Mouse (Mus musculus): ENCODE data around the gene Sema7a. TPM values are rescaled to one million over a fixed set of nuclear protein-coding genes. Genes with fewer than 3 reads are reported as not detected.

The Sema7a gene
- total RNA-seq (2021), result 18.4 and 23.5 TPM in 2 replicates
- long read RNA-seq, experiment 1, result 0 reads
- long read RNA-seq, experiment 2, partial matches to known transcripts, result 1 of 3 reads
- long read RNA-seq, experiment 2, other reads (novel, unspliced or antisense), result 2 of 3 reads

DNA sequence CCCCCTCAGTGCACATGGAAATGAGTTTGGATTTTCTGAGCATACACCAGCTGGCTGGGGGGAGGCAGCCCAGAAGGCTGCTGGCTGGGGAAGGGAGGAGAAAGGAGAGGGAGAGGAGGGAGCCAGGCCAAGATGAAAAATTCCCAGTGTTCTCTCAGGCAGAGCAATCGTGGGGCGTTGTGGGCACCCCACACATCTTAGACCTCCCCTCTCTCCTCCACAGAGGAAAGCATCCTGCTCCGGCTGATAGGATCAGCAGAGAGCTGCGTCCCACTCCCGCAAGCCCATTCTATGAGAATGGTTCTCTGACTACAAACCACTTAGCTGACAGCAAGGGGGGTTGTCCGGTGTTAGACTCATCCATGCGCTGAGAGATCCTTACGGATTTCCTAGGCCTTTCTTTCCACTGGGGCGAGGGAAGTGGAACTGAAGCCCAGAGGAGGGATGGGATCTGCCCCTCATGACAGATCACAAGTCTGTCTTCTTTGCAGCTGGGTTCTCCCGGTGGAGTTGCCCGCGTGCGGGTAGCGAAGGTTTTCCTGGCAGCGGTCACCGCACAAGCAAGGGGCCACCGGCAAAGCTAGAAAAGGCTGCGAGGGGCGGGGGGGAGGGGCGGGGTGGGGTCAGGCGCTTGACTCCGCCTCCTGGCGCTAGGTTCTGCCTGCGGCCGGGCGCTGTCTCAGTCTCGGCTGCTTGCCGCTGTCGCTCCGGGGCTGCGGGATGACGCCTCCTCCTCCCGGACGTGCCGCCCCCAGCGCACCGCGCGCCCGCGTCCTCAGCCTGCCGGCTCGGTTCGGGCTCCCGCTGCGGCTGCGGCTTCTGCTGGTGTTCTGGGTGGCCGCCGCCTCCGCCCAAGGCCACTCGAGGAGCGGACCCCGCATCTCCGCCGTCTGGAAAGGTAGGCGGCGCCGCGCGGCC, at the start of gene Sema7a:
Gene Sema7a, plus strand, starts transcription at position 682 of the 918 bp plus-strand sequence.
- DNase-seq, result peak; percentile 87

- no peak for DNase-seq
Measured at GRCm38 (mm10) chr9:57900478-57900877, 39.4 kb upstream of the Sema7a start.

- DNase-seq, result no peak
Measured at GRCm38 (mm10) chr9:57901197-57901596, 38.7 kb upstream of the Sema7a start.

DNA sequence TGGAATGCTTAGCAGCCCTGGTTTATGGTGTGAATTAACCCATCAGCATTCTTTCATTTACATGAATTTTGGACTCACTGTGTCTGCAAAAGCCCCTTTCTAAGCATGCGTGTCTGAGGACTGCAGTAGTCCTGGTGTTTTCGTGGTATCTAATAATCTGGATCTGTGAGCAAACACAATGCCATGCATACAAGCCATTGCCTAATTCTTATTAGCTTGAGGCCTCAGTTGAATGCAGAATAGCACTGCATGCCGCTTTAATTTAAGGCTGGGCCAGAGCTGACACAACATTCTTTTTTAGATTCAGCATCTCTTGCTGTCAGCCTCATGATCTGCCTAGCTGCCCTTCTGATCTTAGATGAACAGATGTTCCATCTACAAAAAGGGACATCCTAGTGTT, 38.3 kb upstream of the Sema7a start:
- DNase-seq, result no peak

GRCm38 (mm10) chr9:57902132-57902531, 37.8 kb upstream of the Sema7a start:
- DNase-seq, result no peak

DNA sequence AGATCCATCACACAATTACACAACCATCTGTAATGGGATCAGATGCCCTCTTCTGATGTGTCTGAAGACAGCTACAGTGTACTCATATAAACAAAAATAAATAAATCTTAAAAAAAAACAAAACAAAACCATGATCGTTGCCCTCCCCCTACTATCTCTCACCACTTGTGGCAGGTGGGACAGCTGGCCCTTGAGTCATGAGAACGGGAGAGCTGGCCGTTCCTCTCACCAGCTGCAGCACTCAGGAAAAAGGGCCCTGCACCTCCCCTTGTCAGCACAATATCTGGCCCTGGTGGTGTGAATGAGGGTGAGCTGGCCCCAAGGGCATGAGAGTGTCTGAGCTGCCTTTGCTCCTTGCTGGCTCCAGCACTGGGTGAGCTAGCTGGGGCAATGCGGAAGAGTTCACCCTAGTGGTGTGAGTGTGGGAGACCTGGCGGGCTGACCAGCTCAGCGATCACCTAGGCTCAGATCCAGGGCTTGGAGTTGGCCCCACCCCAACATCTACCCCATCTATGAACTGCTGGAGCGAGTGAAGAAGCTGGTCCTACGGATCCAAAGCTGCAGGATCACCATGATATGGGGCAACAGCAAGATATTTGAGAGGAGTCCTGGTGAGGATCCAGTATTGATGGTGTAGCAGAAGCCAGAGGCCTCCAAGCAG, 36.2 kb upstream of the Sema7a start:
- no peak for DNase-seq

DNA sequence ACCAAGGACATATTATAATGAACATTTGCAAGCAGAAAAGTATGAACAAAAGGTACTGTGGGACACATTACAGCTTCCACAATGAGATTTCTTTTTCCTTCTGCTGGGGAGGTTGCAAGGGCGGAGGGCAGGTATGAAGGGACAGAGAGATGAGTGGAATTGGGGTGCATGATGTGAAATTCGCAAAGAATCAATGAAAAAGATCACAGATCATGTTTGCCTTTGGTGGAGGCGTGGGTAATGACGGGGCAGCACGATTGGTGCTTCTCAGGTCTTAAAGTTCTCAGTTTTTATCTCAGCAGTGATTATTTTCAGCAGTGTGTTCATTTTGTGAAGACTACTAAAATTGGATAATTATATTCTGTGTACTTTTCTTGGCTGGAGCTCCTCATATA, 35.7 kb upstream of the Sema7a start:
- no peak for DNase-seq

DNA sequence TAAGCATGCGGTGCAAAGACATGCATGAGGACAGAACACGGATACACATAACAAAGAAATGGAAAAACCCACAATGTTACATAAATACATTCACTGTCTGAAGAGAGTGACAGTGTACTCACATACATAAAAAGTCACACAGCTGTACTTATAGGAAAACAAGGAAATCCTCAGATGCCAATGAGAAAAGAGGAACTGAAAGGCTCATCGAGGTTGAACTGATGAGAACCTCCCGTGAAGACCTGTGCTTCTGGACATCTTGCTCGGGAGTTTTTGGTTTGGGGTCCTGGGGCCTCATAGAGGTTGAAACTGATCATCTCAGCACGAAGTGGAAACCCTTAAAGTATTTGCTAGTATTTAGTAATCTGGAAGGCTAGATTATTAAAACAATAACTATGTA, 32.7 kb upstream of the Sema7a start:
- DNase-seq, result no peak

GRCm38 (mm10) chr9:57910254-57911160, 29.4 kb upstream of the Sema7a start, which contains the start of gene Ubl7:
Ubl7 (plus strand) TSS chr9:57910979.
- peak; percentile 95 for DNase-seq

- DNase-seq, result peak; percentile 20
Measured at GRCm38 (mm10) chr9:57912571-57912970, 27.3 kb upstream of the Sema7a start.

GRCm38 (mm10) chr9:57921491-57922060, 18.3 kb upstream of the Sema7a start:
- DNase-seq, result no peak

GRCm38 (mm10) chr9:57922381-57922780, 17.5 kb upstream of the Sema7a start:
- no peak for DNase-seq

- DNase-seq, result no peak
Measured at GRCm38 (mm10) chr9:57923046-57923445, 16.9 kb upstream of the Sema7a start.

DNA sequence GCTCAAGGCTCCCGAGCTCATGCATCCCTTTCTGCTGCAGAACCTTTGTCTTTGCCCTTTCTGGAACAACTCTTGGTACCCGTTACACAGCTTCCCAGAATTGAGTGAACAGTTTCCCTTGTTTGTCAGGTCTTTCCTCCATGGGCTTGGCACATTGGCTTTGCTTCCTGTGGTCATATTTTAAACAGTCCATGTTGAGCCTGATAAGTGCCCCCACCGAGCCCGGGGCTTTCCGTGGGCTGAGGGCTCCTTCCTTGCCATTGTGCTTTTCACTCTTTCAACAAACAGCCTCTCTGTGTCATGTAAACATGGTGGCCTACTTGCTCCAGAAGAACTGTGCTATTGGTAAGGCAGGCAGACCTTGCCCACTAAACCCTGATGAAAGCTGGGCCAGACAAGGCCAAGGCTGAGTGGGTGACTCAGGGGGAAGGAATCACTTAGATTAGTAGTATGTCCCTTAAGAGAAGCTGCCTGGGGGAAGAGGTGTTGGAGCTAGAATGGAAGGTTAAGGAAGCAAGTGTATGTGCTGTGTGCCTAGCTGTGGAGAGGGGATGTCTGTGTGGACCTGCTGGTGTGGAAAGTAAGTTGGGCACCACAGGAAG, 8.6 kb upstream of the Sema7a start:
- DNase-seq, result peak; percentile 40

GRCm38 (mm10) chr9:57932253-57932652, 7.7 kb upstream of the Sema7a start:
- no peak for DNase-seq

DNA sequence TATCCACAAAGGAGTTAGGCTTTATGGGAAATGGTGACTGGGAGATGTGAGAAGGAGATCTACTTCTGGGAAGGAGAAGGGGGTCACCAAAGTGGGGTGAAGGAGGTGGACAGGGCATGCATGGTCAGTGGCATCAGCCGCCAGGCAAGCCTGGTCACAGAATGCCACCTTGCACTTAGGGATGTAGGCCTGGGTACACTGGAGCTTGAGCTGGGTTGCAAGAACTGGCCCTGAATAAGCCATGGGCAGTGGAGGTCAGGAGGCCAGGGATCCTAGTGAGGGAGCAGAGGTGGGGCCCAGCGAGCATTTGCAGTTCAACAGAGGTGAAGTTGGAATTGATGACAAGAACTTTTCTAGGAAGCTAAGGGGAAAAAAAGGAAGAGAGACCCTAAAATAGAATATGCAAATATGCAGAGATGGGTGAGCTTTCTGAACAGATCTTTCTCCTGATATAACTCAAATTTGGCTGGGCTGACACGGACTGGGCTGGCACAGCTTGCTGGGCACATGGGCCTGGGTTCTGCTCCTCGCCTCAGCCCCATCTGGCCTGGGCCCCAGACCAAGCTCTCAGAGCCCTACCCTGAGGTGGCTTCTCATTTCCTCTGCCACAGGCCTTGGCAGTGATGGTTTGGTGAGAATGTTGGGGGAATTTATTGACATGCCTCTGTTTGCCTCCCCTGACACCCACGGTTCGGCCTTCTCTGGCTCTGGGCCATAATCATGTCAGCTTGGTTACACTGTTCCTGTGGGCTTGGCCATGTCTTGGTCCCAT, 6.9 kb upstream of the Sema7a start:
- no peak for DNase-seq

DNA sequence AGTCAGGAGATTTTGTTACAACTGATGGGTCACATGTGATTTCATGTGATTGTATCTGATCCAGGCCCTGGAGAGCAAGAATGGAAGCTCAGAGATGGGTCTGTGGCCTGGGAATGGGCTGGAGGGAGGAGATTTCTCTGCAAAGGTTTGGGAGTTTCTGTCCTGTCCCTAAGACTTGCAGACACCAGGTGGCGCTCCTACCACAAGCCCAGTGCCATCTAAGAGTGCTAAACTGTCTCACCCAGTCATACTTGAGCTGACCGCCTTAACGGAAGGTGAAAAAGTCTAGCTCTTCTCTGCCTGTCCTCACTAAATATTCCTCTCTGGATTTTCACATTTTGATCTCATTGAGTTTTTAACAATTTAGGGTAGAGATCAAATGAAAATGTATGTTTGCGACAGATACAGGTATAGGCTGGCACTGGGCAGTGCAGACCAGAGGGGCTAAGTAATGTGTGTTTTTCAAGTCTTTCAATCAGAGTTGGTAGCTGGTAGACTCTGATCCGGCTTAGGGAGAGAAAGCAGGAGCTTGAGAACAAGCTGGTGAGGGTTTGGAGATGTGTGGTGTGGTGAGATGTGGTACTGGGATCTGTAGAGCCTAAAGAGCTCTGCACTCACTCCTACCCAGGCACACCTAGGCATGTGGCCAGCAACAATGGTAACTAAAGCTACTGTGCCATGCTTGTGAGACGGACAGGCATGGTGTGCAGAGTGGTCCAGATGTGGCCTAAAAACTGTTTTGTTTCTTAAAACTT, 4.1 kb upstream of the Sema7a start:
- peak; percentile 93 for DNase-seq

DNA sequence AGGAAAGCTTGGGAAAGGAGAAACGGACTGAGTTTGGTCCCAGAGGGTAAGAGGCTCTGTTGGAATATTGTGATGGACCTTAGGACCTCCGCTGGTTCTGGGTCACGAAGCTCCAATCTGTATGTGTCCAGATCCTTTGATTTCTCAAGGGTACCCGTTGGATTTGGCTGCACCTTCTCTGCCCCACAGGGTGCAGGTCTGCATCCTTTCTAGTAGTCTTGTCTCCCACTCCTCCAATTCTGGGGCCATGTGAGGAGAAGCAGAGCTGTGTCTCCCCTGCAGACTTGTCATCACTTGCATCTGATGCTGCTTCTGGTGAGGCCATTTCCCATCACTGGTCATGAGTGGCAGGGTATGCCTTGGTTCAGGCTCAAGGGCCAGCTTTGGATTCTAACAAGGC, 2.7 kb upstream of the Sema7a start:
- DNase-seq, result no peak

DNA sequence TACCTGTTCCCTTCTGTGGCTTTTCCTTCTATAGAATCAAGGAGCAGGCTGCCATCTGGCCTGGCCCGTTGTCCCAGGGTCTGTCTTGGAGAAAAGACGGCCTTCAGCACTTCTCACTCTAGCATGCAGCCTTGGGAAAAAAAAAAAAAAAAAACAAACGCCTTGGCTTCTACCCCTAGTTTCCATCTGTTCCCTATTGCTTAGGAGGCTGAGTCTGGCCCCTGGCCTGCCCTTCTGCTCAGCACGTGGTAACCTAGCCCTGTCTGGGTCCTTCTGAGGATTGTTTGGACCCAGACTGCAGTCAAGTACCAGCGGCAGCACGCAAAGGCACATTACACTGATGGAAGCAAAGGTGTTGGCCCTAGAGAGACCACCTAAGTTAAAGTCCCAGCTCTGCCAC, 2.3 kb upstream of the Sema7a start:
- no peak for DNase-seq

All from adrenal gland, postnatal 14 days (tissue).